Mouse (Mus musculus): Measurements from ENCODE around the gene Smyd1. TPM values are rescaled to one million over a fixed set of nuclear protein-coding genes. Genes with fewer than 3 reads are reported as not detected.

The Smyd1 gene
- polyA plus RNA-seq, 1 experiment from 2014 or later = 0.61 TPM

- 84% methylated on average over 4 of the region's 4 CpGs for WGBS
- Histone ChIP-seq H3K9me3 (replicated peaks) (no peaks in the 10 kb centered on the region), H3K4me1 (no peaks in the 10 kb centered on the region), H3K27me3 (no peaks in the 10 kb centered on the region), H3K36me3 (no peaks in the 10 kb centered on the region), H3K4me2 (replicated peaks) (no peak overlapping the region), H3K27ac (no peak overlapping the region), H3K9ac (no peak overlapping the region), H3K4me3 (no peak overlapping the region)
- no peak for ATAC-seq (ENCODE audit: low FRiP score)
These were observed 100.5 kb downstream of the Smyd1 start for GRCm38 (mm10) chr6:71221501-71221900.

GRCm38 (mm10) chr6:71212471-71212870, 109.6 kb downstream of the Smyd1 start:
- Histone ChIP-seq H3K36me3 (no peaks in the 10 kb centered on the region), H3K4me2 (replicated peaks) (no peak overlapping the region), H3K27ac (no peak overlapping the region), H3K4me1 (no peaks in the 10 kb centered on the region), H3K9ac (no peak overlapping the region), H3K27me3 (no peaks in the 10 kb centered on the region), H3K9me3 (replicated peaks) (no peaks in the 10 kb centered on the region), H3K4me3 (no peak overlapping the region)
- ATAC-seq (ENCODE audit: low FRiP score) = no peak
- 95% methylated on average over 3 of the region's 3 CpGs for WGBS

- Histone ChIP-seq H3K4me1 (no peaks in the 10 kb centered on the region), H3K27ac (no peak overlapping the region), H3K9me3 (replicated peaks) (no peaks in the 10 kb centered on the region), H3K9ac (no peak overlapping the region), H3K4me3 (no peak overlapping the region), H3K4me2 (replicated peaks) (no peak overlapping the region), H3K27me3 (no peaks in the 10 kb centered on the region), H3K36me3 (no peaks in the 10 kb centered on the region)
- 68% methylated on average over 7 of the region's 7 CpGs for WGBS
- ATAC-seq (ENCODE audit: low FRiP score) = no peak
These were observed 110.1 kb downstream of the Smyd1 start for GRCm38 (mm10) chr6:71211917-71212316.

- no peak overlapping the region for H3K4me3 ChIP-seq
- H3K27ac ChIP-seq = no peak overlapping the region
- no peaks in the 10 kb centered on the region for H3K9me3 ChIP-seq (replicated peaks)
- 75% methylated on average over 2 of the region's 2 CpGs for WGBS
- H3K4me1 ChIP-seq = no peaks in the 10 kb centered on the region
- no peak overlapping the region for H3K4me2 ChIP-seq (replicated peaks)
- H3K27me3 ChIP-seq = no peaks in the 10 kb centered on the region
- ATAC-seq (ENCODE audit: low FRiP score) = no peak
- H3K36me3 ChIP-seq = no peaks in the 10 kb centered on the region
- H3K9ac ChIP-seq = no peak overlapping the region
These were observed 113.3 kb downstream of the Smyd1 start for GRCm38 (mm10) chr6:71208691-71209090.

- Histone ChIP-seq H3K4me2 (replicated peaks) (no peak overlapping the region), H3K4me3 (no peak overlapping the region), H3K4me1 (no peaks in the 10 kb centered on the region), H3K27me3 (no peaks in the 10 kb centered on the region), H3K9ac (no peak overlapping the region), H3K36me3 (no peaks in the 10 kb centered on the region), H3K27ac (no peak overlapping the region), H3K9me3 (replicated peaks) (no peaks in the 10 kb centered on the region)
- ATAC-seq (ENCODE audit: low FRiP score) = no peak
- 89% methylated on average over 8 of the region's 8 CpGs for WGBS
These were observed 117.9 kb downstream of the Smyd1 start for GRCm38 (mm10) chr6:71204166-71204565.

- Histone ChIP-seq H3K27me3 (no peaks in the 10 kb centered on the region), H3K9ac (no peak overlapping the region), H3K9me3 (replicated peaks) (no peaks in the 10 kb centered on the region), H3K27ac (no peak overlapping the region), H3K36me3 (no peaks in the 10 kb centered on the region), H3K4me3 (no peak overlapping the region), H3K4me2 (replicated peaks) (no peak overlapping the region), H3K4me1 (no peaks in the 10 kb centered on the region)
- 86% methylated on average over 5 of the region's 5 CpGs for WGBS
- no peak for ATAC-seq (ENCODE audit: low FRiP score)
These were observed 118.4 kb downstream of the Smyd1 start for GRCm38 (mm10) chr6:71203674-71204073.

GRCm38 (mm10) chr6:71201925-71202324, 120.1 kb downstream of the Smyd1 start:
- H3K4me3 ChIP-seq = no peak overlapping the region
- no peaks in the 10 kb centered on the region for H3K9me3 ChIP-seq (replicated peaks)
- no peak for ATAC-seq (ENCODE audit: low FRiP score)
- H3K27me3 ChIP-seq = no peaks in the 10 kb centered on the region
- no peaks in the 10 kb centered on the region for H3K36me3 ChIP-seq
- 62% methylated on average over 5 of the region's 5 CpGs for WGBS
- H3K27ac ChIP-seq = no peak overlapping the region
- H3K9ac ChIP-seq = no peak overlapping the region
- H3K4me1 ChIP-seq = no peaks in the 10 kb centered on the region
- no peak overlapping the region for H3K4me2 ChIP-seq (replicated peaks)

GRCm38 (mm10) chr6:71199612-71200011, 122.4 kb downstream of the Smyd1 start, which contains the start of gene Fabp1:
Fabp1 (plus strand) TSS chr6:71199827.
- Histone ChIP-seq H3K27me3 (no peaks in the 10 kb centered on the region), H3K9ac (no peak within 1 kb of the TSS), H3K36me3 (no peaks in the 10 kb centered on the region), H3K4me3 (no peak within 1 kb of the TSS), H3K4me2 (replicated peaks) (no peak within 1 kb of the TSS), H3K27ac (no peak within 1 kb of the TSS), H3K9me3 (replicated peaks) (no peaks in the 10 kb centered on the region), H3K4me1 (no peaks in the 10 kb centered on the region)
- no peak for ATAC-seq (ENCODE audit: low FRiP score)
- WGBS = 87% methylated on average over 4 of the region's 4 CpGs

GRCm38 (mm10) chr6:71197636-71198535, 124.1 kb downstream of the Smyd1 start:
- WGBS = 85% methylated on average over 13 of the region's 13 CpGs
- Histone ChIP-seq H3K9me3 (replicated peaks) (no peaks in the 10 kb centered on the region), H3K9ac (no peak overlapping the region), H3K36me3 (no peaks in the 10 kb centered on the region), H3K4me3 (no peak overlapping the region), H3K4me2 (replicated peaks) (no peak overlapping the region), H3K27me3 (no peaks in the 10 kb centered on the region), H3K4me1 (no peaks in the 10 kb centered on the region), H3K27ac (no peak overlapping the region)
- no peak for ATAC-seq (ENCODE audit: low FRiP score)

- Histone ChIP-seq H3K27ac (no peak overlapping the region), H3K4me3 (no peak overlapping the region), H3K36me3 (no peaks in the 10 kb centered on the region), H3K9me3 (replicated peaks) (no peaks in the 10 kb centered on the region), H3K4me1 (no peaks in the 10 kb centered on the region), H3K9ac (no peak overlapping the region), H3K4me2 (replicated peaks) (no peak overlapping the region), H3K27me3 (no peaks in the 10 kb centered on the region)
- no peak for ATAC-seq (ENCODE audit: low FRiP score)
These were observed 125.9 kb downstream of the Smyd1 start for GRCm38 (mm10) chr6:71196107-71196506.

- Histone ChIP-seq H3K4me2 (replicated peaks) (no peak overlapping the region), H3K36me3 (no peaks in the 10 kb centered on the region), H3K27me3 (no peaks in the 10 kb centered on the region), H3K4me1 (no peaks in the 10 kb centered on the region), H3K27ac (no peak overlapping the region), H3K9ac (no peak overlapping the region), H3K9me3 (replicated peaks) (no peaks in the 10 kb centered on the region), H3K4me3 (no peak overlapping the region)
- no peak for ATAC-seq (ENCODE audit: low FRiP score)
- WGBS = 75% methylated on average over 6 of the region's 6 CpGs
These were observed 128.8 kb downstream of the Smyd1 start for GRCm38 (mm10) chr6:71193151-71193740.

GRCm38 (mm10) chr6:71190501-71190900, 131.5 kb downstream of the Smyd1 start:
- Histone ChIP-seq H3K36me3 (no peaks in the 10 kb centered on the region), H3K27me3 (no peaks in the 10 kb centered on the region), H3K4me2 (replicated peaks) (no peak overlapping the region), H3K4me3 (no peak overlapping the region), H3K9me3 (replicated peaks) (no peaks in the 10 kb centered on the region), H3K4me1 (no peaks in the 10 kb centered on the region), H3K27ac (no peak overlapping the region), H3K9ac (no peak overlapping the region)
- 85% methylated on average over 2 of the region's 2 CpGs for WGBS
- ATAC-seq (ENCODE audit: low FRiP score) = no peak

- Histone ChIP-seq H3K4me2 (replicated peaks) (no peak overlapping the region), H3K9ac (no peak overlapping the region), H3K4me3 (no peak overlapping the region), H3K27me3 (no peaks in the 10 kb centered on the region), H3K9me3 (replicated peaks) (no peaks in the 10 kb centered on the region), H3K4me1 (no peaks in the 10 kb centered on the region), H3K36me3 (no peaks in the 10 kb centered on the region), H3K27ac (no peak overlapping the region)
- ATAC-seq (ENCODE audit: low FRiP score) = no peak
- WGBS = 72% methylated on average over 1 of the region's 1 CpGs
These were observed 132.5 kb downstream of the Smyd1 start for GRCm38 (mm10) chr6:71189578-71189977.
